In genomic region chr16:89985702-89986481, GRCm38 (mm10) we compare ENCODE assay signal across 8 mouse cellular contexts.
DNase-seq lines count a peak whose midpoint lies in the region; ATAC-seq and TF ChIP-seq lines count a peak whose summit lies in the region.

No protein-coding gene starts in this region.

- TF ChIP-seq RAD21 in MEL (IDR thresholded peaks at IDR 0.05; ENCODE audit: low read depth, low read length) = no peak

- no peaks in the 10 kb centered on the region for H3K27me3 ChIP-seq in kidney, embryonic 14.5 days (ENCODE audit: control insufficient read depth, insufficient read depth, low read length)
- H3K27me3 ChIP-seq in MEL (ENCODE audit: control insufficient read depth in 1 of 2, insufficient read depth in 2 of 2, low read length in 2 of 2) = no peaks in the 10 kb centered on the region

- no peak for DNase-seq in kidney, adult 18-20 months
- DNase-seq in MEL (ENCODE audit: low read depth, low spot score) = peak; percentile 83
- peak; percentile 14 for DNase-seq in fibroblast of lung, adult 2 months (ENCODE audit: low read depth)
- no peak for DNase-seq in cerebellum, adult 11-12 months
- no peak for DNase-seq in urinary bladder, postnatal 14 days (ENCODE audit: low spot score)
- DNase-seq in right cerebral cortex, postnatal 36 days (ENCODE audit: low spot score in 2 of 2) = no peak

- peak in 1 of 2 experiments; percentile 40; a peak in 1 of 4 replicates for TF ChIP-seq POLR2A in MEL (IDR thresholded peaks at IDR 0.05; ENCODE audit: control insufficient read depth in 1 of 2, insufficient read depth in 1 of 2, low read depth in 1 of 2, low read length in 2 of 2, poor library complexity in 1 of 2)

- TF ChIP-seq EP300 in MEL (IDR thresholded peaks at IDR 0.05; ENCODE audit: low read depth in 1 of 2, low read length in 2 of 2) = peak; percentile 53 to 59; a peak in 3 of 4 replicates

- ATAC-seq in kidney, embryonic 14.5 days (ENCODE audit: low FRiP score, low TSS enrichment) = peak; percentile 29; the same call in 1 of the 2 replicates
- peak; percentile 83 for ATAC-seq in megakaryocyte, adult 5-6 weeks (ENCODE audit: poor library complexity, severe bottlenecking)

- no peak overlapping the region for H3K27ac ChIP-seq in kidney, embryonic 14.5 days (ENCODE audit: low read depth, low read length)
- peak overlapping the region; percentile 91 for H3K27ac ChIP-seq in MEL (ENCODE audit: control insufficient read depth, low read depth, low read length)

- H3K9me3 ChIP-seq in kidney, embryonic 14.5 days (ENCODE audit: control insufficient read depth, low read length) = no peaks in the 10 kb centered on the region
- no peaks in the 10 kb centered on the region for H3K9me3 ChIP-seq in MEL (replicated peaks; ENCODE audit: insufficient read depth, low read length)

- H3K4me1 ChIP-seq in kidney, embryonic 14.5 days (ENCODE audit: control insufficient read depth, insufficient read depth, low read length) = no peaks in the 10 kb centered on the region
- peaks cover 6 to 53% of the 10 kb centered on the region in 2 experiments for H3K4me1 ChIP-seq in MEL (ENCODE audit: control insufficient read depth in 1 of 2, insufficient read depth in 2 of 2, low read length in 2 of 2)

- H3K79me2 ChIP-seq in MEL (ENCODE audit: control insufficient read depth, insufficient read depth, low read length, poor library complexity) = no peaks in the 10 kb centered on the region

- WGBS in kidney, embryonic 14.5 days = 67% methylated on average over 20 of the region's 20 CpGs

- TF ChIP-seq CTCF in MEL (IDR thresholded peaks at IDR 0.05 in 2 of 3, conservative IDR thresholded peaks at IDR 0.05 in 1 of 3; ENCODE audit: control insufficient read depth in 1 of 3, insufficient read depth in 1 of 3, low read depth in 2 of 3, low read length in 3 of 3, poor library complexity in 1 of 3, severe bottlenecking in 1 of 3) = no peak

- H3K4me3 ChIP-seq in kidney, embryonic 14.5 days (ENCODE audit: low read length) = no peak overlapping the region
- peak overlapping the region; percentile 7 to 48 for H3K4me3 ChIP-seq in MEL (ENCODE audit: control insufficient read depth in 1 of 2, insufficient read depth in 1 of 2, low read depth in 2 of 2, low read length in 2 of 2)

- no peak overlapping the region for H3K9ac ChIP-seq in kidney, embryonic 14.5 days (ENCODE audit: low read depth, low read length)
- H3K9ac ChIP-seq in MEL (ENCODE audit: control insufficient read depth, low read depth, low read length, poor library complexity, severe bottlenecking) = peak overlapping the region; percentile 57

- no peaks in the 10 kb centered on the region for H3K36me3 ChIP-seq in kidney, embryonic 14.5 days (ENCODE audit: control insufficient read depth, insufficient read depth, low read length)
- H3K36me3 ChIP-seq in MEL (ENCODE audit: control insufficient read depth in 1 of 2, insufficient read depth in 2 of 2, low read length in 2 of 2) = peaks cover 0 to 32% of the 10 kb centered on the region in 2 experiments; a peak in 2 of 4 replicates

- no peak overlapping the region for H3K4me2 ChIP-seq in kidney, embryonic 14.5 days (replicated peaks; ENCODE audit: low read depth, low read length)

TF ChIP-seq in MEL, 35 proteins besides CTCF, POLR2A, EP300 and RAD21:
- TF ChIP-seq RCOR1 (IDR thresholded peaks at IDR 0.05; ENCODE audit: low read depth, low read length) (peak; percentile 63), SMC3 (IDR thresholded peaks at IDR 0.05; ENCODE audit: low read depth, low read length) (no peak), ZC3H11A (IDR thresholded peaks at IDR 0.05; ENCODE audit: low read depth, low read length) (no peak), TCF12 (IDR thresholded peaks at IDR 0.05; ENCODE audit: low read depth, low read length) (peak; percentile 57), MXI1 (IDR thresholded peaks at IDR 0.05; ENCODE audit: low read depth, low read length) (peak; percentile 88), GABPA (IDR thresholded peaks at IDR 0.05; ENCODE audit: low read depth, low read length) (no peak), MEF2A (IDR thresholded peaks at IDR 0.05; ENCODE audit: extremely low read depth, insufficient replicate concordance, low read depth, low read length, poor library complexity, severe bottlenecking) (no peak), TBP (IDR thresholded peaks at IDR 0.05; ENCODE audit: low read depth, low read length) (peak; percentile 79), E2F4 (IDR thresholded peaks at IDR 0.05; ENCODE audit: borderline replicate concordance, low read depth, low read length) (no peak), UBTF (IDR thresholded peaks at IDR 0.05; ENCODE audit: borderline replicate concordance, insufficient read depth, low read depth, low read length) (no peak), GATA1 (IDR thresholded peaks at IDR 0.05; ENCODE audit: low read depth, low read length) (peak; percentile 87), ZKSCAN1 (IDR thresholded peaks at IDR 0.05; ENCODE audit: low read depth, low read length) (no peak), NRF1 (IDR thresholded peaks at IDR 0.05; ENCODE audit: insufficient read depth, low read depth, low read length, poor library complexity, severe bottlenecking) (no peak), KAT2A (conservative IDR thresholded peaks at IDR 0.05; ENCODE audit: low read depth, low read length) (no peak), MYB (IDR thresholded peaks at IDR 0.05; ENCODE audit: low read depth, low read length) (no peak), TAL1 (IDR thresholded peaks at IDR 0.05; ENCODE audit: low read length) (peak; percentile 31), BHLHE40 (IDR thresholded peaks at IDR 0.05; ENCODE audit: borderline replicate concordance, low read depth, low read length) (peak; percentile 75; the same call in 1 of the 2 replicates), MAFK (IDR thresholded peaks at IDR 0.05; ENCODE audit: borderline replicate concordance, low read depth, low read length) (no peak), JUND (IDR thresholded peaks at IDR 0.05; ENCODE audit: low read depth, low read length) (no peak), USF1 (IDR thresholded peaks at IDR 0.05; ENCODE audit: low read depth, low read length) (no peak), MYC (IDR thresholded peaks at IDR 0.05; ENCODE audit: low read depth, low read length) (peak; percentile 82), NELFE (IDR thresholded peaks at IDR 0.05; ENCODE audit: low read depth, low read length) (no peak), HCFC1 (IDR thresholded peaks at IDR 0.05; ENCODE audit: low read depth, low read length) (no peak), POLR2AphosphoS2 (IDR thresholded peaks at IDR 0.05; ENCODE audit: low read length) (no peak), MAZ (IDR thresholded peaks at IDR 0.05; ENCODE audit: low read depth, low read length) (no peak), ELF1 (IDR thresholded peaks at IDR 0.05; ENCODE audit: low read depth, low read length) (no peak), ZMIZ1 (IDR thresholded peaks at IDR 0.05; ENCODE audit: low read depth, low read length) (no peak), POLR2AphosphoS5 (IDR thresholded peaks at IDR 0.05; ENCODE audit: borderline replicate concordance, low read depth, low read length) (no peak), ETS1 (IDR thresholded peaks at IDR 0.05; ENCODE audit: low read depth, low read length) (peak; percentile 65; the same call in 1 of the 2 replicates), MAX (IDR thresholded peaks at IDR 0.05; ENCODE audit: low read length) (peak; percentile 75), SIN3A (IDR thresholded peaks at IDR 0.05; ENCODE audit: low read length) (peak; percentile 65), USF2 (IDR thresholded peaks at IDR 0.05; ENCODE audit: borderline replicate concordance in 1 of 2, insufficient read depth in 1 of 2, low read depth in 1 of 2, low read length in 2 of 2) (no peak), ZNF384 (IDR thresholded peaks at IDR 0.05; ENCODE audit: low read depth, low read length) (no peak), CHD1 (IDR thresholded peaks at IDR 0.05; ENCODE audit: low read depth, low read length) (no peak), CHD2 (IDR thresholded peaks at IDR 0.05; ENCODE audit: low read length) (no peak)

Comparison
In these comparisons a context has a peak if more than half of its experiments do, and no peak if none do; other contexts are left out.
1. DNase-seq: peak in MEL (single experiment) and fibroblast of lung, adult 2 months (single experiment); none in kidney, adult 18-20 months (single experiment), cerebellum, adult 11-12 months (single experiment), urinary bladder, postnatal 14 days (single experiment) and right cerebral cortex, postnatal 36 days (0 of 2).